Mouse (Mus musculus) urinary bladder, postnatal 36 days (tissue): ENCODE results near the gene Gtf2f2.
"Not testable (repeated sequence)": the region's sequence is repeated elsewhere in the genome, so short reads cannot be mapped to it uniquely, and the experiment has no call there.

ENCODE experiments used
- DNase-seq, 2 experiments: peaks; one replicate each; pipeline ENCODE4 v3.0.0; 2022; ENCODE audit warnings: low spot score in 2 of 2, mixed read lengths in 1 of 2

The Gtf2f2 gene

GRCm38 (mm10) chr14:75998082-75998481, 12.6 kb downstream of the Gtf2f2 start:
- DNase-seq: no peak

- DNase-seq: no peak
Observed at GRCm38 (mm10) chr14:75992371-75992770, 18.3 kb downstream of the Gtf2f2 start.

GRCm38 (mm10) chr14:75990936-75991335, 19.7 kb downstream of the Gtf2f2 start:
- no peak for DNase-seq

GRCm38 (mm10) chr14:75989168-75989567, 21.5 kb downstream of the Gtf2f2 start:
- DNase-seq: no peak

- no peak for DNase-seq
Observed at GRCm38 (mm10) chr14:75986878-75987483, 23.7 kb downstream of the Gtf2f2 start.

- DNase-seq: no peak
Observed at GRCm38 (mm10) chr14:75985112-75985511, 25.6 kb downstream of the Gtf2f2 start.

GRCm38 (mm10) chr14:75983891-75984290, 26.8 kb downstream of the Gtf2f2 start:
- DNase-seq: no peak

GRCm38 (mm10) chr14:75981231-75981630, 29.4 kb downstream of the Gtf2f2 start:
- DNase-seq: no peak

- DNase-seq: no peak
Observed at GRCm38 (mm10) chr14:75976107-75976506, 34.6 kb downstream of the Gtf2f2 start.

- DNase-seq: no peak
Observed at GRCm38 (mm10) chr14:75967291-75967690, 43.4 kb downstream of the Gtf2f2 start.

- DNase-seq: no peak
Observed at GRCm38 (mm10) chr14:75964433-75964832, 46.2 kb downstream of the Gtf2f2 start.

- no peak for DNase-seq
Observed at GRCm38 (mm10) chr14:75964000-75964399, 46.7 kb downstream of the Gtf2f2 start.

- DNase-seq: no peak
Observed at GRCm38 (mm10) chr14:75963215-75963614, 47.5 kb downstream of the Gtf2f2 start.

- no peak for DNase-seq
Observed at GRCm38 (mm10) chr14:75962250-75962649, 48.4 kb downstream of the Gtf2f2 start.

- DNase-seq: no peak
Observed at GRCm38 (mm10) chr14:75954766-75955165, 55.9 kb downstream of the Gtf2f2 start, which contains the start of gene Kctd4. Gene Kctd4 (plus strand): TSS chr14:75955009.

GRCm38 (mm10) chr14:75953011-75953410, 57.7 kb downstream of the Gtf2f2 start:
- no peak for DNase-seq

GRCm38 (mm10) chr14:75947674-75948073, 63.0 kb downstream of the Gtf2f2 start:
- DNase-seq: no peak

- no peak for DNase-seq
Observed at GRCm38 (mm10) chr14:75942365-75942764, 68.3 kb downstream of the Gtf2f2 start.

- DNase-seq: no peak
Observed at GRCm38 (mm10) chr14:75941500-75941899, 69.2 kb downstream of the Gtf2f2 start.

GRCm38 (mm10) chr14:75937714-75938113, 73.0 kb downstream of the Gtf2f2 start:
- no peak for DNase-seq

- DNase-seq: no peak
Observed at GRCm38 (mm10) chr14:75934359-75934758, 76.3 kb downstream of the Gtf2f2 start.

- no peak for DNase-seq
Observed at GRCm38 (mm10) chr14:75931266-75931665, 79.4 kb downstream of the Gtf2f2 start.

GRCm38 (mm10) chr14:75929713-75930112, 81.0 kb downstream of the Gtf2f2 start:
- not testable (repeated sequence) for DNase-seq
